Mouse (Mus musculus): ENCODE data around the gene Dst. TPM values are rescaled to one million over a fixed set of nuclear protein-coding genes. Genes with fewer than 3 reads are reported as not detected.

Dst gene
- polyA plus RNA-seq, 1 experiment from 2014 or later, result 13.4 TPM

DNA sequence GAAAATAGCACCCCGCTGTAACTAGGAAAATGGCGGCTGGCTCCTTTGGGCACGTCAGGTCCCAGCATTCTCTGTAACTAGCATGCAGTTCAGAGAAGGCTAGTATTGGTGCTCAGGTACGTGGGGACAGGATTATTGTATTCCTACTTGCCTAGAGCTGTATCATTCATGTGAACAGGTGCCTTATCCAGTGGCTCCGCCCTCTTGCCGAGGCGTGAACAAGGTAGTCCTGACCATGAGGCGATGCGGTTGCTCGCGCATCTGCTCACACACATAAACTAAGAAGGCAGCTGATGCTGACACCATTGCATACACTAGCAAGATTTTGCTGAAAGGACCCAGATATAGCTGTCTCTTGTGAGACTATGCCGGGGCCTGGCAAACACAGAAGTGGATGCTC lies 401.4 kb downstream of the Dst start:
- Histone ChIP-seq H3K27me3 (ENCODE audit: control insufficient read depth, insufficient read depth, low read depth, low read length) (no peaks in the 10 kb centered on the region), H3K36me3 (ENCODE audit: control insufficient read depth, insufficient read depth, low read length) (no peaks in the 10 kb centered on the region)

DNA sequence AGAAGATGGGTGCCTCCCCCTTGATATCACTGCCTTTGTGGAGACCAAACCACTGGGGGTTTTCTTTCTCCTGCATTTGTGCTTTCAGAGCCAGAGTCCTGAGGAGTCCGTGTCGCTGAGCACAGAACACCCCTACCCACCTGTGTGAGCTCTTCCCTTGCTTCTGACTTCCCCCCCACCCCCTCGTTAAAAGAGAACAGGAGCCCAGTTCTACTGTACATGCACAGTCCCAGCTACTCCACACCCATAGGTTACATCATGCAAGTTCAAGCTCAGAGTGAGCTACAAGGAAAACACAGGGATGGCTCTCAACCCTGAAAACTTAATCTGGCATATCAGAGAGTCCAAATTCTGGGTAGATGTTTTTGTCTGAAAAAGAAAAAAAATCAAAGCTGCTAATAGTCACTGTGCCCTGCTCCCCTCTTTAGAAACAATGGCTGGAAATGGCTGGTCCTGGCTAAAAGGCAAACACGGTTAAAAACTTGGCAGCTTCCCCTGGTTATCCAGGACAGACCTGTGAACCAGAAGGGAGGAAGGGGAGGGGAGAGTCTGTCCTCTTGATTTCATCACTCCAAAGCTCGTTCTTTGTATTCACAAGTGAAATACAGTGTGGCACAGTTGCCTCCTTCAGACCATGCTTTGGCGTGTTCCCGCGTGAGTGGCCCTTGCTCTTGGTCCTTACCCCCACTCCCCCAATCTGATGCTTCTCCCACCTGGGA lies 402.7 kb downstream of the Dst start:
- H3K4me2 ChIP-seq (ENCODE audit: low read depth, low read length), result no peak overlapping the region
- H3K9ac ChIP-seq (ENCODE audit: low read length), result no peak overlapping the region
- WGBS, result 60% methylated on average over 8 of the region's 8 CpGs
- ATAC-seq (ENCODE audit: low read depth), result peak; percentile 69
- no peaks in the 10 kb centered on the region for H3K36me3 ChIP-seq (ENCODE audit: control insufficient read depth, insufficient read depth, low read length)
- no peaks in the 10 kb centered on the region for H3K27me3 ChIP-seq (ENCODE audit: control insufficient read depth, insufficient read depth, low read depth, low read length)
- no peaks in the 10 kb centered on the region for H3K4me1 ChIP-seq (replicated peaks; ENCODE audit: control insufficient read depth, insufficient read depth, low read length)
- H3K27ac ChIP-seq (ENCODE audit: low read length), result peak overlapping the region; percentile 58
- H3K9me3 ChIP-seq (ENCODE audit: control insufficient read depth, low read length), result no peaks in the 10 kb centered on the region
- no peak overlapping the region for H3K4me3 ChIP-seq (ENCODE audit: low read length)

More for the DNA sequence above, 401.4 kb downstream of the Dst start:
- H3K4me3 ChIP-seq (ENCODE audit: low read length), result no peak overlapping the region
- no peaks in the 10 kb centered on the region for H3K4me1 ChIP-seq (replicated peaks; ENCODE audit: control insufficient read depth, insufficient read depth, low read length)
- no peak overlapping the region for H3K27ac ChIP-seq (ENCODE audit: low read length)
- H3K9me3 ChIP-seq (ENCODE audit: control insufficient read depth, low read length), result no peaks in the 10 kb centered on the region
- WGBS, result 94% methylated on average over 12 of the region's 12 CpGs
- no peak overlapping the region for H3K9ac ChIP-seq (ENCODE audit: low read length)
- no peak for ATAC-seq (ENCODE audit: low read depth)
- no peak overlapping the region for H3K4me2 ChIP-seq (ENCODE audit: low read depth, low read length)

DNA sequence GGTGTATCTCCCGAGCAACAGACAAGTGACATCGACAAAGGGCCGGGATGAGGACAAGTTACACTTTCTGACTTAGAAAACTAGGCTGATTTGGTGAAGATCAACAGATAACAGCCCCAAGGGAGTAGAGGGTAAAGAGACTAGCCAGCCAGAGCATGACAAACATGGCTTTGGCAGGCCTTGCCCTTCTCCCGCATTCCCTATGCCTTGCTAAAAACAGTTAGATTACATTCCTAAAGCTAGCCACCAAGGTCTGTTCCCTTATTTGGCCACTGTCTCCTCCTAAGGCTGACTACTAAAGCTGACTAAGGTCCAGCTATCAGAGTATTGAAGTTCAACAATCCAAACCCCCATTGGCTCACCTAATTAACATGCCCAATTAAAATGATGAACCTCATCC lies 404.8 kb downstream of the Dst start:
- ATAC-seq (ENCODE audit: low read depth), result no peak
- H3K27me3 ChIP-seq (ENCODE audit: control insufficient read depth, insufficient read depth, low read depth, low read length), result no peaks in the 10 kb centered on the region
- no peaks in the 10 kb centered on the region for H3K36me3 ChIP-seq (ENCODE audit: control insufficient read depth, insufficient read depth, low read length)
- no peaks in the 10 kb centered on the region for H3K4me1 ChIP-seq (replicated peaks; ENCODE audit: control insufficient read depth, insufficient read depth, low read length)
- H3K9ac ChIP-seq (ENCODE audit: low read length), result no peak overlapping the region
- H3K4me2 ChIP-seq (ENCODE audit: low read depth, low read length), result no peak overlapping the region
- 86% methylated on average over 4 of the region's 4 CpGs for WGBS
- H3K9me3 ChIP-seq (ENCODE audit: control insufficient read depth, low read length), result no peaks in the 10 kb centered on the region
- no peak overlapping the region for H3K4me3 ChIP-seq (ENCODE audit: low read length)
- H3K27ac ChIP-seq (ENCODE audit: low read length), result peak overlapping the region; percentile 10; the same call in 1 of the 2 replicates

DNA sequence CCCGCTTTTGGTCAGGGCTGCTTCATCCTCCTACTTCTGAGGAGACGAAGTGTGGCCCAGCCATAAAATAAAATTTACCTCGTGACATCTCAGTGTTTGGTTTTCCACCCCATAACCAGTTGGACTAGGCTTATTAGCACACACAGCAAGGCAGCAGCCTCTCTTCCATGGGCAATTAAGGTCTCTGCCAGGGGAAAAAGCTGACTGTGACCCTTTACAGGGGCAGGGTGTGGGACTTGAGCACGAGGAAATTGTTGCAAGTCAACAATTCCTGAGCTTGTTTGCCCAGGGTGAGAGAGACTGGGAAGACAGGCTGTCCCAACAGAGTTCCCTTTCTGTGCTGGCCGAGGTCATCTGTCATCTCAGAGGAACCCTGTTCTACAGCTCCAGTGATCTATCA lies 407.4 kb downstream of the Dst start:
- Histone ChIP-seq H3K4me2 (ENCODE audit: low read depth, low read length) (no peak overlapping the region), H3K4me1 (replicated peaks; ENCODE audit: control insufficient read depth, insufficient read depth, low read length) (no peaks in the 10 kb centered on the region), H3K36me3 (ENCODE audit: control insufficient read depth, insufficient read depth, low read length) (no peaks in the 10 kb centered on the region), H3K9ac (ENCODE audit: low read length) (no peak overlapping the region), H3K9me3 (ENCODE audit: control insufficient read depth, low read length) (no peaks in the 10 kb centered on the region), H3K27me3 (ENCODE audit: control insufficient read depth, insufficient read depth, low read depth, low read length) (no peaks in the 10 kb centered on the region), H3K27ac (ENCODE audit: low read length) (no peak overlapping the region), H3K4me3 (ENCODE audit: low read length) (no peak overlapping the region)
- no peak; the same call in 1 of the 2 replicates for ATAC-seq (ENCODE audit: low read depth)
- WGBS, result 45% methylated on average over 5 of the region's 5 CpGs

DNA sequence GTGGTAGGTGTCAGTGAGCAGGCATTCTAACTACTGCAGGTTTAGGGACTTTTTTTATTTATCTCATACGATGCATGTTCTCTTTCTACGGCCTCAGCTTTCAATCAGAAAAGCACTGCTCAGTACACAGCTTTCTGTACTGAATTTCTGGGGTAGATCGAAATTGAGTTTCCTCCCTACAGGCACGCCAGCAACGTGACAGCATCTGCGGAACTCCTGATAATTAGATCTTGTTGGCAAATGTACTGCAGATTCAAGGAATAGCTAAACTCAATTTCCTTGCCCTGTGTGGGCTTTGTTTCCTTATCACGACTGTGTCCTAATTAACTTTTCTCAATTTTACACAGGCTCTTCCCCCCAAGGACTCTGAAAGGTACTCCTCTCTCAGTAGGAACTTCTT lies 416.2 kb downstream of the Dst start:
- no peaks in the 10 kb centered on the region for H3K36me3 ChIP-seq (ENCODE audit: control insufficient read depth, insufficient read depth, low read length)
- no peaks in the 10 kb centered on the region for H3K27me3 ChIP-seq (ENCODE audit: control insufficient read depth, insufficient read depth, low read depth, low read length)
- H3K4me3 ChIP-seq (ENCODE audit: low read length), result no peak overlapping the region
- no peak overlapping the region for H3K9ac ChIP-seq (ENCODE audit: low read length)
- no peak overlapping the region for H3K4me2 ChIP-seq (ENCODE audit: low read depth, low read length)
- ATAC-seq (ENCODE audit: low read depth), result no peak
- no peak overlapping the region for H3K27ac ChIP-seq (ENCODE audit: low read length)
- H3K9me3 ChIP-seq (ENCODE audit: control insufficient read depth, low read length), result no peaks in the 10 kb centered on the region
- 80% methylated on average over 7 of the region's 7 CpGs for WGBS
- H3K4me1 ChIP-seq (replicated peaks; ENCODE audit: control insufficient read depth, insufficient read depth, low read length), result peaks cover 11% of the 10 kb centered on the region

DNA sequence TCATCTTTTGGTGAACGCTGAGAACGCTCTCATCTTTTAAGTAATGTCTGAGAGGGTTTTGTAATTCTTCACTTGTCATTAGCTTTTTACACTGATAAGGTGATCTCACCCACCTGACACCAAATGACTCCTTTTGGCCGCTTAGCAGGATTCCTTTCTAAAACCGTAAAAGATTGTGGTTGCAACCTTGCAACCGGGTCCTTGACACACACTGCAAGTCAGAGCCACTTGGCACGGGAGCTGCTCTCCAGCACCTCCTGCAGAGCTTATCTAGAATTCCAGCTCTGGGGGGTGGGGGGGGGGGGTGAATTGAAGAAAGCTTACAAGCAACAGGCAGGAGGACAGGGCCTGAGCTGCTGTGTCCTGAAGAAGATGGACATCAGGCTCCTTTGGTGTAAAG lies 420.6 kb downstream of the Dst start:
- Histone ChIP-seq H3K27ac (ENCODE audit: low read length) (no peak overlapping the region), H3K4me3 (ENCODE audit: low read length) (no peak overlapping the region), H3K4me2 (ENCODE audit: low read depth, low read length) (no peak overlapping the region), H3K9ac (ENCODE audit: low read length) (no peak overlapping the region), H3K36me3 (ENCODE audit: control insufficient read depth, insufficient read depth, low read length) (no peaks in the 10 kb centered on the region), H3K27me3 (ENCODE audit: control insufficient read depth, insufficient read depth, low read depth, low read length) (no peaks in the 10 kb centered on the region), H3K4me1 (replicated peaks; ENCODE audit: control insufficient read depth, insufficient read depth, low read length) (peaks cover 11% of the 10 kb centered on the region), H3K9me3 (ENCODE audit: control insufficient read depth, low read length) (no peaks in the 10 kb centered on the region)
- WGBS, result 51% methylated on average over 6 of the region's 6 CpGs
- ATAC-seq (ENCODE audit: low read depth), result no peak

DNA sequence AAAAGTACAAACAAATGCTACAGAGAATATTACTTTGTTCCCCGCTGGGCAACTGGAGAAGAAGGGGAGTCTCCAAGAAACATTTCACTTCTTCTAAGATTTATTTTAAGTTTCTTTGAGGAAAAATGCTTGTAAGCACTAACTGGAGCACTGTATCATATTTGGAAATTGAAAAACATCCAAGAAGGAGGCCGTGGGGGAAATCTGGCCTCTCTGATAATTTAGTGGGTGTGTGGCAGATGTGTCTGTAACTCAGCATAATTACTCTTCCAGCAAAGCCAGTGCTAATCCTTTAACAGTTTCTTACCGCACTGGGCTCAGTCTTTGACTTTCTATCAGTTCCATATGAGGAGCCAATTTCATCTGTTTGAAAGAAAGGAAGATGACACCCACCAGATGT lies 423.7 kb downstream of the Dst start:
- ATAC-seq (ENCODE audit: low read depth), result peak; percentile 52; the same call in 1 of the 2 replicates
- Histone ChIP-seq H3K4me1 (replicated peaks; ENCODE audit: control insufficient read depth, insufficient read depth, low read length) (peaks cover 7% of the 10 kb centered on the region), H3K9me3 (ENCODE audit: control insufficient read depth, low read length) (no peaks in the 10 kb centered on the region), H3K9ac (ENCODE audit: low read length) (no peak overlapping the region), H3K36me3 (ENCODE audit: control insufficient read depth, insufficient read depth, low read length) (no peaks in the 10 kb centered on the region), H3K27ac (ENCODE audit: low read length) (no peak overlapping the region), H3K27me3 (ENCODE audit: control insufficient read depth, insufficient read depth, low read depth, low read length) (no peaks in the 10 kb centered on the region), H3K4me3 (ENCODE audit: low read length) (no peak overlapping the region), H3K4me2 (ENCODE audit: low read depth, low read length) (no peak overlapping the region)
- WGBS, result 45% methylated on average over 3 of the region's 3 CpGs

Small RNA genes within 50 kb of the gene (microRNA-seq; reads per million reads assigned to microRNA genes)
- gene Mir6896, result not detected

Other genes with a start within 250 kb of the Dst start
- gene Prim2, start 238.4 kb upstream of the Dst start, polyA plus RNA-seq (2015; fragmentation: Nextera tagmentation; extraction: Ambion mirVana), result 37.8 and 37.9 TPM in 2 replicates
- gene Rab23, start 188.3 kb upstream of the Dst start, polyA plus RNA-seq (2015; fragmentation: Nextera tagmentation; extraction: Ambion mirVana), result 21.0 and 24.9 TPM in 2 replicates
- 39.0 and 39.3 TPM in 2 replicates for gene Bag2, start 150.4 kb upstream of the Dst start, polyA plus RNA-seq (2015; fragmentation: Nextera tagmentation; extraction: Ambion mirVana)
- gene Zfp451, start 93.6 kb upstream of the Dst start, polyA plus RNA-seq (2015; fragmentation: Nextera tagmentation; extraction: Ambion mirVana), result 22.4 and 23.3 TPM in 2 replicates
- 0.41 and 0.94 TPM in 2 replicates for gene Bend6, start 409 bp upstream of the Dst start, polyA plus RNA-seq (2015; fragmentation: Nextera tagmentation; extraction: Ambion mirVana)